18 mouse cellular contexts compared by ENCODE assay signal in genomic region chr2:158615702-158616101, GRCm38 (mm10). TPM values are rescaled to one million over a fixed set of nuclear protein-coding genes. Genes with fewer than 3 reads are reported as not detected.
DNase-seq lines count a peak whose midpoint lies in the region; ATAC-seq lines count a peak whose summit lies in the region.
"Had no signal": no experiment of that assay in that cellular context is flagged by ENCODE, and none has a peak within 500 bp of the region (broad histone marks: within the 10 kb centered on the region; RNA-seq: fewer than 3 reads in every experiment).

No protein-coding gene starts in this region.

- no peaks in the 10 kb centered on the region for H3K9me3 ChIP-seq in kidney, embryonic 15.5 days (replicated peaks)
- H3K9me3 ChIP-seq in hindbrain, embryonic 16.5 days (ENCODE audit: control insufficient read depth, low read length), result no peaks in the 10 kb centered on the region
- no peaks in the 10 kb centered on the region for H3K9me3 ChIP-seq in midbrain, embryonic 15.5 days
- H3K9me3 ChIP-seq: embryonic facial prominence, embryonic 12.5 days; limb, embryonic 15.5 days had no signal

- no peak overlapping the region for H3K9ac ChIP-seq in kidney, embryonic 15.5 days
- H3K9ac ChIP-seq in hindbrain, embryonic 16.5 days (ENCODE audit: low read depth, low read length), result no peak overlapping the region; the same call in none of the 2 replicates
- no peak overlapping the region for H3K9ac ChIP-seq in midbrain, embryonic 15.5 days
- H3K9ac ChIP-seq: embryonic facial prominence, embryonic 12.5 days; limb, embryonic 15.5 days; lung, embryonic 14.5 days had no signal

- peaks cover 98% of the 10 kb centered on the region for H3K27me3 ChIP-seq in kidney, embryonic 15.5 days
- H3K27me3 ChIP-seq in hindbrain, embryonic 16.5 days (replicated peaks; ENCODE audit: control insufficient read depth, insufficient read depth, low read length), result peaks cover 23% of the 10 kb centered on the region
- H3K27me3 ChIP-seq in midbrain, embryonic 15.5 days (replicated peaks), result peaks cover 45% of the 10 kb centered on the region
- no peaks in the 10 kb centered on the region for H3K27me3 ChIP-seq in splenic B cell, adult 2 months (ENCODE audit: control insufficient read depth, insufficient read depth, low read length, poor library complexity, severe bottlenecking)

- H3K4me1 ChIP-seq in kidney, embryonic 15.5 days, result peaks cover 38% of the 10 kb centered on the region
- H3K4me1 ChIP-seq in hindbrain, embryonic 16.5 days (ENCODE audit: control insufficient read depth, insufficient read depth, low read depth, low read length), result peaks cover 11% of the 10 kb centered on the region
- H3K4me1 ChIP-seq in midbrain, embryonic 15.5 days, result peaks cover 31% of the 10 kb centered on the region

- peak overlapping the region; percentile 5; the same call in 1 of the 2 replicates for H3K4me2 ChIP-seq in kidney, embryonic 15.5 days
- H3K4me2 ChIP-seq in hindbrain, embryonic 16.5 days (ENCODE audit: low read length), result peak overlapping the region; percentile 52
- H3K4me2 ChIP-seq in midbrain, embryonic 15.5 days, result peak overlapping the region; percentile 51
- H3K4me2 ChIP-seq: lung, embryonic 14.5 days had no signal

- H3K27ac ChIP-seq in kidney, embryonic 15.5 days, result no peak overlapping the region
- H3K27ac ChIP-seq in hindbrain, embryonic 16.5 days (ENCODE audit: low read depth, low read length), result peak overlapping the region; percentile 52; the same call in 1 of the 2 replicates
- H3K27ac ChIP-seq in midbrain, embryonic 15.5 days, result 0 out of 2 replicates have a peak overlapping the region, but pooled peaks have one; percentile 77
- H3K27ac ChIP-seq: embryonic facial prominence, embryonic 12.5 days; limb, embryonic 15.5 days had no signal

- no peak for DNase-seq in kidney, postnatal 4 days
- DNase-seq in splenic B cell, adult 2 months (ENCODE audit: low read depth, low spot score), result peak; percentile 11
- no peak for DNase-seq in adrenal gland, adult 18-20 months (ENCODE audit: low spot score in 2 of 2)
- no peak for DNase-seq in layer of hippocampus, postnatal 10 days (ENCODE audit: low spot score in 2 of 2)
- DNase-seq: adrenal gland, adult 8-10 months; kidney, postnatal 14 days; lung, embryonic 14.5 days; spleen, adult 18-20 months had no signal

- H3K4me3 ChIP-seq in kidney, embryonic 15.5 days (replicated peaks), result 0 out of 2 replicates have a peak overlapping the region, but pooled peaks have one; percentile 12
- H3K4me3 ChIP-seq in hindbrain, embryonic 16.5 days (ENCODE audit: low read length), result peak overlapping the region; percentile 48
- peak overlapping the region; percentile 50 for H3K4me3 ChIP-seq in midbrain, embryonic 15.5 days
- H3K4me3 ChIP-seq: myocyte had no signal

- ATAC-seq in kidney, embryonic 15.5 days (replicated peaks; ENCODE audit: low FRiP score), result no peak
- no peak for ATAC-seq in hindbrain, embryonic 16.5 days
- ATAC-seq in midbrain, embryonic 15.5 days (replicated peaks), result no peak
- no peak for ATAC-seq in activated CD4-positive, CD25-positive, alpha-beta regulatory T cell, adult 4 months
- ATAC-seq: inflammation-experienced regulatory T-cells, adult 6 months had no signal

- 3% methylated on average over 13 of the region's 13 CpGs for WGBS in kidney, embryonic 15.5 days
- under 1% methylated on average over 13 of the region's 13 CpGs for WGBS in hindbrain, embryonic 16.5 days
- 2% methylated on average over 13 of the region's 13 CpGs for WGBS in midbrain, embryonic 15.5 days

- H3K36me3 ChIP-seq in kidney, embryonic 15.5 days, result no peaks in the 10 kb centered on the region
- H3K36me3 ChIP-seq in hindbrain, embryonic 16.5 days (ENCODE audit: control insufficient read depth, insufficient read depth, low read length), result no peaks in the 10 kb centered on the region
- no peaks in the 10 kb centered on the region for H3K36me3 ChIP-seq in midbrain, embryonic 15.5 days (replicated peaks)
- no peaks in the 10 kb centered on the region for H3K36me3 ChIP-seq in splenic B cell, adult 2 months (ENCODE audit: control insufficient read depth, insufficient read depth, low read length, poor library complexity, severe bottlenecking)
- H3K36me3 ChIP-seq: embryonic facial prominence, embryonic 12.5 days; limb, embryonic 15.5 days had no signal

RNA-seq across cellular contexts. Expression of gene Slc32a1, which starts 5.1 kb away (rescaled TPM):
- polyA plus RNA-seq in kidney, embryonic 15.5 days (2015; fragmentation: Nextera tagmentation; extraction: Ambion mirVana), result 0.12 and 0.14 TPM in 2 replicates
- 10.4 and 15.0 TPM in 2 replicates for polyA plus RNA-seq in hindbrain, embryonic 16.5 days (2015; fragmentation: Nextera tagmentation; extraction: Ambion mirVana)
- 9.8 and 10.5 TPM in 2 replicates for polyA plus RNA-seq in midbrain, embryonic 15.5 days (2015; fragmentation: Nextera tagmentation; extraction: Ambion mirVana)
- not detected for polyA plus RNA-seq in activated CD4-positive, CD25-positive, alpha-beta regulatory T cell, adult 4 months (2017; shearing (Covaris generic))
- not detected for total RNA-seq in adrenal gland, adult 18-20 months (2021)
- 10 to 100 TPM; 60.0 to 68.6 TPM for total RNA-seq in layer of hippocampus, postnatal 10 days (2021)
- total RNA-seq: gastrocnemius, postnatal 4 days had no signal
- polyA plus RNA-seq: embryonic facial prominence, embryonic 12.5 days; heart, embryonic 14.5 days; inflammation-experienced regulatory T-cells, adult 6 months; limb, embryonic 15.5 days; lung, embryonic 14.5 days; myocyte had no signal

RNA-seq across cellular contexts. Expression of gene Actr5, which starts 9.0 kb away (rescaled TPM):
- 10.9 and 12.3 TPM in 2 replicates for polyA plus RNA-seq in kidney, embryonic 15.5 days (2015; fragmentation: Nextera tagmentation; extraction: Ambion mirVana)
- 6.2 and 12.0 TPM in 2 replicates for polyA plus RNA-seq in hindbrain, embryonic 16.5 days (2015; fragmentation: Nextera tagmentation; extraction: Ambion mirVana)
- 11.7 and 12.8 TPM in 2 replicates for polyA plus RNA-seq in midbrain, embryonic 15.5 days (2015; fragmentation: Nextera tagmentation; extraction: Ambion mirVana)
- 1 to 10 TPM; 3.1 to 3.2 TPM for polyA plus RNA-seq in activated CD4-positive, CD25-positive, alpha-beta regulatory T cell, adult 4 months (2017; shearing (Covaris generic))
- total RNA-seq in adrenal gland, adult 18-20 months (2021), result 10 to 100 TPM; 11.9 to 12.8 TPM
- total RNA-seq in layer of hippocampus, postnatal 10 days (2021), result 10 to 100 TPM; 10.3 to 11.9 TPM

RNA-seq across cellular contexts. Expression of gene Ppp1r16b, which starts 49.5 kb away (rescaled TPM):
- polyA plus RNA-seq in kidney, embryonic 15.5 days (2015; fragmentation: Nextera tagmentation; extraction: Ambion mirVana), result 14.9 and 15.3 TPM in 2 replicates
- 26.4 and 27.2 TPM in 2 replicates for polyA plus RNA-seq in hindbrain, embryonic 16.5 days (2015; fragmentation: Nextera tagmentation; extraction: Ambion mirVana)
- polyA plus RNA-seq in midbrain, embryonic 15.5 days (2015; fragmentation: Nextera tagmentation; extraction: Ambion mirVana), result 21.0 and 23.4 TPM in 2 replicates
- 100 to 1,000 TPM; 100 to 110 TPM for polyA plus RNA-seq in activated CD4-positive, CD25-positive, alpha-beta regulatory T cell, adult 4 months (2017; shearing (Covaris generic))
- 10 to 100 TPM in 1 of 2 experiments, 1 to 10 TPM in 1; 6.9 to 11.5 TPM for total RNA-seq in adrenal gland, adult 18-20 months (2021)
- total RNA-seq in layer of hippocampus, postnatal 10 days (2021), result 10 to 100 TPM; 63.1 to 68.0 TPM
